Mouse (Mus musculus) ES-E14 (cell line): Measurements from ENCODE around the gene Rad51c. TPM values are rescaled to one million over a fixed set of nuclear protein-coding genes. Genes with fewer than 3 reads are reported as not detected.
"Not testable (repeated sequence)": the region's sequence is repeated elsewhere in the genome, so short reads cannot be mapped to it uniquely, and the experiment has no call there.

Experiments used
- DNase-seq: peaks from one replicate; pipeline ENCODE4 v3.0.0-alpha.2; 2013; ENCODE audit warnings: low read depth, low spot score
- H3K27ac ChIP-seq: 2 replicates; pipeline ENCODE4 v1.5.1; 2012; ENCODE audit warnings: low read depth, mild to moderate bottlenecking, low read length, moderate library complexity, mixed read lengths; ENCODE audit not compliant: poor library complexity, insufficient read depth, severe bottlenecking
- H3K36me3 ChIP-seq: 2 replicates; pipeline ENCODE4 v1.6.1; 2012; ENCODE audit warnings: mild to moderate bottlenecking, low read length, moderate library complexity, mixed read lengths; ENCODE audit not compliant: control insufficient read depth, poor library complexity, insufficient read depth, severe bottlenecking
- H3K4me1 ChIP-seq, 2 experiments: fragments of 150-350 bp in 1 of 2; sonication (generic) in 1 of 2; 2 replicates each; pipeline ENCODE4 v1.6.1; 2012; ENCODE audit warnings: low read length in 2 of 2, mild to moderate bottlenecking in 1 of 2, mixed read lengths in 1 of 2; ENCODE audit not compliant: control insufficient read depth in 2 of 2, insufficient read depth in 2 of 2, poor library complexity in 1 of 2
- H3K4me3 ChIP-seq, 2 experiments: fragments of 150-350 bp in 1 of 2; sonication (generic) in 1 of 2; 2 replicates each; pipeline ENCODE4 v1.5.1; 2012; ENCODE audit warnings: low read length in 2 of 2, low read depth in 1 of 2, mild to moderate bottlenecking in 1 of 2, mixed read lengths in 1 of 2; ENCODE audit not compliant: insufficient read depth in 1 of 2, poor library complexity in 1 of 2, severe bottlenecking in 1 of 2
- H3K9ac ChIP-seq: 2 replicates; pipeline ENCODE4 v1.6.1; 2012; ENCODE audit warnings: low read depth, mild to moderate bottlenecking, low read length, mixed read lengths; ENCODE audit not compliant: poor library complexity, insufficient read depth, severe bottlenecking
- H3K9me3 ChIP-seq: fragments of 150-350 bp; sonication (generic); 2 replicates; pipeline ENCODE4 v1.6.1; 2012; ENCODE audit warnings: low read depth, mild to moderate bottlenecking, low read length; ENCODE audit not compliant: control insufficient read depth, insufficient read depth
- CHD2 ChIP-seq: IDR thresholded peaks from 2 replicates; pipeline ENCODE4 v1.6.1; 2014; ENCODE audit warnings: mild to moderate bottlenecking, low read depth, low read length, inconsistent platforms
- HCFC1 ChIP-seq: IDR thresholded peaks from 2 replicates; pipeline ENCODE4 v1.6.1; 2012; ENCODE audit warnings: low read length, inconsistent platforms, borderline replicate concordance; ENCODE audit not compliant: insufficient read depth
- MAFK ChIP-seq: IDR thresholded peaks from 2 replicates; pipeline ENCODE4 v1.6.1; 2014; ENCODE audit warnings: mild to moderate bottlenecking, low read depth, low read length, inconsistent platforms; ENCODE audit not compliant: insufficient read depth
- ZC3H11A ChIP-seq: IDR thresholded peaks from 2 replicates; pipeline ENCODE4 v1.6.1; 2012; ENCODE audit warnings: low read depth, mild to moderate bottlenecking, inconsistent platforms, low read length, borderline replicate concordance
- ZNF384 ChIP-seq: IDR thresholded peaks from 2 replicates; pipeline ENCODE4 v1.6.1; 2012; ENCODE audit warnings: low read depth, low read length, inconsistent platforms
- in situ Hi-C, 2 experiments: fragments of 600-800 bp; cut with MboI; formaldehyde crosslinking; loops; one replicate each; pipeline ENCODE4 v1.15.1; 2025; ENCODE audit warnings: low sequenced_read_pairs in 2 of 2, inconsistent platforms in 1 of 2; ENCODE audit not compliant: unreplicated experiment in 2 of 2
- total RNA-seq: library from RNA; depleted of rRNA; stranded (reverse); fragments of 300-350 nt; gene quantifications from 2 replicates; pipeline ENCODE4 v1.2.3, GENCODE M21; 2012

Rad51c gene
- total RNA-seq, 1 experiment: 9.9 TPM

- DNase-seq: no peak
- peak overlapping the region; percentile 31; the same call in 1 of the 2 replicates for H3K27ac ChIP-seq
- H3K4me3 ChIP-seq: no peak overlapping the region
Observed at GRCm38 (mm10) chr11:87427273-87428050, 22.7 kb upstream of the Rad51c start.

GRCm38 (mm10) chr11:87426450-87427250 lies 21.9 kb upstream of the Rad51c start:
- TF ChIP-seq HCFC1 (peak; percentile 85), MAFK (peak; percentile 66), ZNF384 (peak; percentile 57; the same call in 1 of the 2 replicates)
- H3K9me3 ChIP-seq, in situ Hi-C loops, H3K36me3 ChIP-seq, H3K4me1 ChIP-seq, H3K9ac ChIP-seq: not testable (repeated sequence)
- H3K4me3 ChIP-seq: peak overlapping the region; percentile 32 to 35; a peak in 3 of 4 replicates
- peak; percentile 82 for DNase-seq
- H3K27ac ChIP-seq: peak overlapping the region; percentile 31; the same call in 1 of the 2 replicates

More at GRCm38 (mm10) chr11:87427273-87428050, 22.7 kb upstream of the Rad51c start:
- no peak for TF ChIP-seq CHD2
- TF ChIP-seq ZNF384: no peak
- no peak for TF ChIP-seq ZC3H11A
- no peak for TF ChIP-seq HCFC1
- TF ChIP-seq MAFK: no peak
- no peak overlapping the region for H3K9ac ChIP-seq
- no peaks in the 10 kb centered on the region for H3K4me1 ChIP-seq
- no peaks in the 10 kb centered on the region for H3K9me3 ChIP-seq
- H3K36me3 ChIP-seq: no peaks in the 10 kb centered on the region
- in situ Hi-C loops: no loop called here

DNA sequence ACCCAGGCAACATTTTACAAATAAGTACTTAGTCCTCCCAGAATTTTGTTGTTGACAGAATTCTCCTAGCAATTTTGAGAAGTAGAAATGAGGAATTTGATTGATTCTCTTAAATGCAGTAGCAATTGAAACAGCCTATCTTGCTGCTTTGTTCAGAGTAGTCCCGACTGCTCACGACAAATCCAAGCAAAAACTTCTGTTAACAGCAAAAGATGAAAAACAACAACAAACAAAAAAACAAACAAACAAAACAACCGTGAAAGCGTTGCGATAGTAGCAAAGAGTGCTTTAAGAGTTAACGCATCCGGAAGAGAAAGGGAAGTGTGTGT lies 21.3 kb upstream of the Rad51c start:
- DNase-seq: no peak
- Histone ChIP-seq H3K27ac (no peak overlapping the region), H3K9ac (no peak overlapping the region), H3K36me3 (no peaks in the 10 kb centered on the region), H3K4me1 (no peaks in the 10 kb centered on the region; a peak in 2 of 4 replicates), H3K9me3 (no peaks in the 10 kb centered on the region), H3K4me3 (peak overlapping the region; percentile 32 to 35)
- TF ChIP-seq ZNF384 (no peak), ZC3H11A (no peak), MAFK (no peak), HCFC1 (no peak), CHD2 (no peak)
- in situ Hi-C loops: no loop called here

DNA sequence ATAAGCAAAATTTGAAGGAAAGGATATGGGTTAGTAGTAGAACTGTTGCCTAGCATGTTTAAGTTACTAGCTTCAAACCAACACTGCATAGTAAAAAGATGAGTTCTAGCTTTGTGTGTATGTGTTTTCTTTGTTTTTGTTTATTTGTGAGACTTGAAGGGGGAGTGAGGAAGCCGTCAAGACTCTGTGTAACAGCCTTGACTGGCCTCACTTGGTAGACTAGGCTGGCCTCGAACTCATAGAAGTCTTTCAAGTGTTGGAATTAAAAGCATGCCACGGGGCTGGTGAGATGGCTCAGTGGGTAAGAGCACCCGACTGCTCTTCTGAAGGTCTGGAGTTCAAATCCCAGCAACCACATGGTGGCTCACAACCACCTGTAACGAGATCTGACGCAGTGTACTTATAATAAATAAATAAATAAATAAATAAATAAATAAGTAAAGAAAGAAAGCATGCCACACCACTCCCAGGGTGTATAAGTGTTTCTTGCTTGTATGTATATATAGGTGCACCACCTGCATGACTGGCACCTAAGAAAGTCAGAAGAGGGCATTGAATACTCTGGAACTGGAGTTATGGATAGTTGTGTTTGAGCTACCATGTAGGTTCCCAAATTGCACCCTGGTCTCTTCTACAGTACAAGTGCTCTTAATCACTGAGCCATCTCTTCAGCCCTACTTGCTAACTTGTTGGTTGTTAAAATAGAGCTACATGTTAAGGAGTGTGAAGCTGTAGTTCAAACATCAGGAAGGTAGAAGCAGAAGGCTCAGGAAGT lies 19.0 kb upstream of the Rad51c start:
- H3K9me3 ChIP-seq: no peaks in the 10 kb centered on the region
- no peaks in the 10 kb centered on the region for H3K36me3 ChIP-seq
- no peaks in the 10 kb centered on the region; a peak in 2 of 4 replicates for H3K4me1 ChIP-seq
- DNase-seq: no peak
- H3K27ac ChIP-seq: no peak overlapping the region
- TF ChIP-seq HCFC1 (no peak), CHD2 (no peak), ZNF384 (no peak), ZC3H11A (no peak), MAFK (no peak)
- H3K9ac ChIP-seq: no peak overlapping the region
- in situ Hi-C loops: no loop called here
- H3K4me3 ChIP-seq: no peak overlapping the region
